Mouse (Mus musculus): ENCODE data around the gene Klhl7. TPM values are rescaled to one million over a fixed set of nuclear protein-coding genes. Genes with fewer than 3 reads are reported as not detected.

Gene Klhl7
- total RNA-seq, 1 experiment from 2014 or later = 14.7 TPM

Other genes with a start within 250 kb of the Klhl7 start
- 46.7 to 57.4 TPM (median 49.3 TPM) in 3 replicates for gene Fam126a, start 69.9 kb upstream of the Klhl7 start, total RNA-seq (2017)
- 3.9 to 11.1 TPM (median 5.7 TPM) in 3 replicates for gene Nupl2, start 64.4 kb downstream of the Klhl7 start, total RNA-seq (2017)

Measured in monocyte, adult 5-6 weeks (primary cell).